Mouse (Mus musculus) brain, embryonic 14.5 days (tissue): Measurements from ENCODE around the gene Col4a1.

Source experiments
- CTCF ChIP-seq: fragments of 200-500 bp; IDR thresholded peaks from 2 replicates; pipeline ENCODE4 v1.5.1; 2012; ENCODE audit warnings: inconsistent platforms, mild to moderate bottlenecking, moderate library complexity, borderline replicate concordance; ENCODE audit not compliant: insufficient read depth, insufficient read length; ENCODE audit errors: extremely low read depth
- POLR2A ChIP-seq: fragments of 200-500 bp; IDR thresholded peaks from 2 replicates; pipeline ENCODE4 v1.6.1; 2012; ENCODE audit warnings: mild to moderate bottlenecking, inconsistent platforms, borderline replicate concordance; ENCODE audit not compliant: poor library complexity, insufficient read depth, insufficient read length, severe bottlenecking; ENCODE audit errors: extremely low read depth

GRCm38 (mm10) chr8:11234879-11235210, 77.8 kb downstream of the Col4a1 start:
- TF ChIP-seq POLR2A (no peak), CTCF (no peak)
